Mouse (Mus musculus): ENCODE data around the gene Zcchc2. TPM values are rescaled to one million over a fixed set of nuclear protein-coding genes. Genes with fewer than 3 reads are reported as not detected.
A peak's percentile ranks its signal among the peaks of the same experiment; 100 is the strongest.

The Zcchc2 gene
- polyA plus RNA-seq, 1 experiment from 2014 or later, result 2.2 TPM

DNA sequence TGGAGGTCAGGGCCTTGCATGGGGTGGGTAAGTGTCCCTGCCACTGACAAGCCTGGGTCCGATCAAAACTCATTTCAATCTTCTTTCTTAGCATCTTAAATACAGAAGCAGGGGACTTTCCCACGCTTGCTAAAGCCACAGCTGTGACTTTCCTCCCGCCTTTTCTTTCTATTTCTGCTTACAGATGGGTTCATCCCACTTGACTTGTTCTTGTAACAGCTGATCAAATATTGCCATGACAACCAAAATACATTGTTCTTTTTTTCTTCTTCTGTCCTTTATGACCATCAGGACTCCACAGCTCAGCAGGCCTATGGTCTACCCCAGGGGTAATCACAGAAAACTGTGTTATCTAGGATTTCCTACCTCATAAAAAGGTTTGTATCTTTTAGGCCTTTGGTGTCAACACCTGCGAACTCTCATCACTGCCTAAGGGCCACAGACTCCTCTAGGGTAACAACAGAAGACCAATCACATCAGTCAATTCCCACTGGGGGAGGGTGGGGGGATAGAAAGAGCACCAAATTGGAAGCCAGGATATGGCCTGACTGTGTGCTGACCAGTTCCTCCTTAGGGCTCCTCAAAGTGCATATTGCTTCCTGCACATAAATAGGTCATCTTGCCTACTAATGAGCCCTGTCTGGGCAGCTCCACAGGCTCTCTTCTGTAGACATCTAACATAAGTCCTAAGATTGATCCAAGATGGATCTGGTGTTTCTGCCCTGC, 71.1 kb downstream of the Zcchc2 start:
- Histone ChIP-seq H3K27me3 (ENCODE audit: control insufficient read depth, insufficient read depth, low read length) (no peaks in the 10 kb centered on the region), H3K36me3 (ENCODE audit: control insufficient read depth, insufficient read depth) (no peaks in the 10 kb centered on the region), H3K4me3 (ENCODE audit: low read length) (no peak overlapping the region), H3K4me1 (ENCODE audit: control insufficient read depth, insufficient read depth, low read length) (peaks cover 22% of the 10 kb centered on the region), H3K27ac (ENCODE audit: low read length) (no peak overlapping the region), H3K9me3 (replicated peaks; ENCODE audit: control insufficient read depth, low read length) (no peaks in the 10 kb centered on the region), H3K4me2 (ENCODE audit: low read depth, low read length) (no peak overlapping the region), H3K9ac (ENCODE audit: low read length) (no peak overlapping the region)
- 77% methylated on average over 4 of the region's 4 CpGs for WGBS
- ATAC-seq (replicated peaks; ENCODE audit: extremely low read depth, insufficient read depth, low FRiP score), result no peak

DNA sequence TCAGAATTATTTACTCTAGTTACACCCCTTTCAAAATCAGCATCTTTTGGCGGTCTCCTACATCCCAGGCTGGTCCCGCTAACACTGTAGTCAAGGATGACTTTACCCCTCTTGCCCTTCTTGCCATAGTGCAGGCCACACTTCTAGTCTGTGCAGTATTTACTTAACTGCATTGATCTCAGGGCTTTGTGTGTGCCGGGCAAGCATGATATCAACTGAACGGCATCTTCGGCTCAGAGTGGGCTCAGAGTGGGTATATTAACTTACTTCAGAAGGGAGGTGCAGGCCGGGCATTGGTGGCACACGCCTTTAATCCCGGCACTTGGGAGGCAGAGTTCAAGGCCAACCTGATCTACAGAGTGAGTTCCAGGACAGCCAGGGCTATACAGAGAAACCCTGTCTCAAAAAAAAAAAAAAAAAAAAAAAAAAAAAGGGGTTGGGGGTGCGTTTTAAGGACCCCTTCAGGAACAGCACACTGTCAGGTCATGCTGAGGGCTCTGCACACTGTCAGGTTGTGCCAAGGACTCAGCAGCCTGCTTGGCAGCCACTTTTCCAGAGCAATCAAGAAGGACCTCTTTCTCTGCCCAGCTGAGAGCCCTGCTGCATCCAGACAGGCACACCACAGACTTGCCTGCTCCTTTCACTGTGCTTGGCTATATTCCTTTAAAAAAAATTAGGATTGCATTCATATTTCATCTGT, 72.8 kb downstream of the Zcchc2 start:
- 87% methylated on average over 8 of the region's 9 CpGs for whole genome bisulfite sequencing
- ATAC-seq (replicated peaks; ENCODE audit: extremely low read depth, insufficient read depth, low FRiP score), result no peak

GRCm38 (mm10) chr1:106063591-106064170, 73.5 kb downstream of the Zcchc2 start:
- Histone ChIP-seq H3K4me1 (ENCODE audit: control insufficient read depth, insufficient read depth, low read length) (peaks cover 20% of the 10 kb centered on the region), H3K36me3 (ENCODE audit: control insufficient read depth, insufficient read depth) (no peaks in the 10 kb centered on the region), H3K4me2 (ENCODE audit: low read depth, low read length) (no peak overlapping the region), H3K4me3 (ENCODE audit: low read length) (no peak overlapping the region), H3K27ac (ENCODE audit: low read length) (peak overlapping the region; percentile 44; the same call in 1 of the 2 replicates), H3K9ac (ENCODE audit: low read length) (no peak overlapping the region), H3K27me3 (ENCODE audit: control insufficient read depth, insufficient read depth, low read length) (no peaks in the 10 kb centered on the region), H3K9me3 (replicated peaks; ENCODE audit: control insufficient read depth, low read length) (no peaks in the 10 kb centered on the region)
- WGBS, result 39% methylated on average over 4 of the region's 4 CpGs
- 0 out of 2 replicates have a peak, but pooled peaks have one; percentile 37 for ATAC-seq (replicated peaks; ENCODE audit: extremely low read depth, insufficient read depth, low FRiP score)

More for the DNA sequence above, 72.8 kb downstream of the Zcchc2 start:
- Histone ChIP-seq H3K4me2 (ENCODE audit: low read depth, low read length) (no peak overlapping the region), H3K36me3 (ENCODE audit: control insufficient read depth, insufficient read depth) (no peaks in the 10 kb centered on the region), H3K27ac (ENCODE audit: low read length) (no peak overlapping the region), H3K27me3 (ENCODE audit: control insufficient read depth, insufficient read depth, low read length) (no peaks in the 10 kb centered on the region), H3K4me1 (ENCODE audit: control insufficient read depth, insufficient read depth, low read length) (peaks cover 22% of the 10 kb centered on the region), H3K4me3 (ENCODE audit: low read length) (no peak overlapping the region), H3K9me3 (replicated peaks; ENCODE audit: control insufficient read depth, low read length) (no peaks in the 10 kb centered on the region), H3K9ac (ENCODE audit: low read length) (no peak overlapping the region)

DNA sequence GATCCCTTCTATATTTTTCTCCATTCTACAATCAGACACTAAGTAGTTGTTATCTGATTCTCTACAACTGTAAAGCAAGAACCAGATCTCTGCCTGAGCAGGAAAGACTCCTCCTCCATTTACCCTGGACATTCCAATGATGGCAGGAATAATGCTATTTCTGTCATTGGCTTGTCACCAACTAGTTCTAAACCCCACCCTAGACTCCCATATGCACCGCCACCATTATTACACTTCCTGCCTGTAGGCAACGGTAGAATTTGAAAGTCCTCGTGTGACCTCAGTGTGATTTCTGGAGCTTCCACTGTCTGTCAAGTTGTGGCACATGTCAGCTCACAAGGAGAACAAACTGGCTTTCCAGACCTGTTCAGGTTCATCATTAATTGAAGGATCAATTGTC, 74.1 kb downstream of the Zcchc2 start:
- no peak overlapping the region for H3K9ac ChIP-seq (ENCODE audit: low read length)
- peaks cover 20% of the 10 kb centered on the region for H3K4me1 ChIP-seq (ENCODE audit: control insufficient read depth, insufficient read depth, low read length)
- H3K4me2 ChIP-seq (ENCODE audit: low read depth, low read length), result no peak overlapping the region
- WGBS, result 10% methylated on average over 3 of the region's 3 CpGs
- H3K4me3 ChIP-seq (ENCODE audit: low read length), result no peak overlapping the region
- H3K27ac ChIP-seq (ENCODE audit: low read length), result 0 out of 2 replicates have a peak overlapping the region, but pooled peaks have one; percentile 0
- H3K27me3 ChIP-seq (ENCODE audit: control insufficient read depth, insufficient read depth, low read length), result no peaks in the 10 kb centered on the region
- peak; percentile 64 for ATAC-seq (replicated peaks; ENCODE audit: extremely low read depth, insufficient read depth, low FRiP score)
- no peaks in the 10 kb centered on the region for H3K36me3 ChIP-seq (ENCODE audit: control insufficient read depth, insufficient read depth)
- H3K9me3 ChIP-seq (replicated peaks; ENCODE audit: control insufficient read depth, low read length), result no peaks in the 10 kb centered on the region

- no peak overlapping the region for H3K4me2 ChIP-seq (ENCODE audit: low read depth, low read length)
- 0 out of 2 replicates have a peak overlapping the region, but pooled peaks have one; percentile 12 for H3K27ac ChIP-seq (ENCODE audit: low read length)
These were observed 74.5 kb downstream of the Zcchc2 start for GRCm38 (mm10) chr1:106064711-106065110.

DNA sequence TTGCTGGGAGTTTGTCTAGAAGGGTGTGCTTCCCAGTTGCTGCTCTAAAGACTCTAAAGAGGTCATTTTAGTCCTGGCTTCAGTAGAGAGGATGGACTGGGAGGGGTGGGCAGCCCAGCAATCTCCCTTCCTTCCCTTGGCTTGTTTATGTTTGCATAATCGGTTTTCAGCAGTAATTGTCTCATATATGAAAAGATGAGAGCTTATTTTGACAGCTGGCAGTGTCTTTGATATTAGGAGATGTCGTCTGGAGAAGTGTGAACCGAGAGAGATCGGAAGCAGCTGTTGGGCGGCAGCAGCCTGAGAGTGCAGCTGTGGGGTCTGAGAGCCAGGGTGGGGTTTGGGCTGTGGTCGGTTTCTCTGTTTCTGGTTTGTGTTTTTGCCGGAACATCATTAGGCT, 75.5 kb downstream of the Zcchc2 start:
- Histone ChIP-seq H3K27ac (ENCODE audit: low read length) (no peak overlapping the region), H3K4me3 (ENCODE audit: low read length) (no peak overlapping the region), H3K4me2 (ENCODE audit: low read depth, low read length) (no peak overlapping the region), H3K27me3 (ENCODE audit: control insufficient read depth, insufficient read depth, low read length) (no peaks in the 10 kb centered on the region), H3K4me1 (ENCODE audit: control insufficient read depth, insufficient read depth, low read length) (peaks cover 20% of the 10 kb centered on the region), H3K9me3 (replicated peaks; ENCODE audit: control insufficient read depth, low read length) (no peaks in the 10 kb centered on the region), H3K36me3 (ENCODE audit: control insufficient read depth, insufficient read depth) (no peaks in the 10 kb centered on the region), H3K9ac (ENCODE audit: low read length) (no peak overlapping the region)
- 43% methylated on average over 7 of the region's 7 CpGs for WGBS
- ATAC-seq (replicated peaks; ENCODE audit: extremely low read depth, insufficient read depth, low FRiP score), result 0 out of 2 replicates have a peak, but pooled peaks have one; percentile 37

More at GRCm38 (mm10) chr1:106064711-106065110, 74.5 kb downstream of the Zcchc2 start:
- no peak for ATAC-seq (replicated peaks; ENCODE audit: extremely low read depth, insufficient read depth, low FRiP score)
- no peaks in the 10 kb centered on the region for H3K9me3 ChIP-seq (replicated peaks; ENCODE audit: control insufficient read depth, low read length)
- H3K36me3 ChIP-seq (ENCODE audit: control insufficient read depth, insufficient read depth), result no peaks in the 10 kb centered on the region
- H3K27me3 ChIP-seq (ENCODE audit: control insufficient read depth, insufficient read depth, low read length), result no peaks in the 10 kb centered on the region
- no peak overlapping the region for H3K9ac ChIP-seq (ENCODE audit: low read length)
- peaks cover 20% of the 10 kb centered on the region for H3K4me1 ChIP-seq (ENCODE audit: control insufficient read depth, insufficient read depth, low read length)
- 89% methylated on average over 2 of the region's 2 CpGs for WGBS
- no peak overlapping the region for H3K4me3 ChIP-seq (ENCODE audit: low read length)

DNA sequence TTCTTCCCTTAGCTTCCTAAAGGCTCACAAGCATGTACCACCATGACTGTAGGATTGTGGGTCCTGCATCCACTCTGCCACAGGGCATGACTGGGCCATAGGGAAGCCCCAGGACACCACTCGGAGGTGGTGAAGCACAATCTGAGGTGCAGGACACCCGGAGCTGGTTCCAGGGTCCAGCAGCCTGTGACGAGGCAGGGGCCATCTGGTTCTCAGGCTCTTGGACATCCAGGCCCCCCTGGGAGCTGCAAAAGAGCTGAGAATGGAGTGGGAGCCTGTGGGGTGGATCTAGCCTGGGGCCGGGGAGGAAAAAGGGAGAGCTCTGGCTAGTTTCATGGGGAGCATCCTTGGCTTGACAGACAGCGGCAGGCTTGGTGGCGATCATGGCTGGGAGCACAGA, 77.1 kb downstream of the Zcchc2 start:
- H3K9ac ChIP-seq (ENCODE audit: low read length), result no peak overlapping the region
- H3K27ac ChIP-seq (ENCODE audit: low read length), result no peak overlapping the region
- peaks cover 22% of the 10 kb centered on the region for H3K4me1 ChIP-seq (ENCODE audit: control insufficient read depth, insufficient read depth, low read length)
- no peak overlapping the region for H3K4me3 ChIP-seq (ENCODE audit: low read length)
- H3K36me3 ChIP-seq (ENCODE audit: control insufficient read depth, insufficient read depth), result no peaks in the 10 kb centered on the region
- WGBS, result 73% methylated on average over 6 of the region's 6 CpGs
- no peaks in the 10 kb centered on the region for H3K9me3 ChIP-seq (replicated peaks; ENCODE audit: control insufficient read depth, low read length)
- no peak for ATAC-seq (replicated peaks; ENCODE audit: extremely low read depth, insufficient read depth, low FRiP score)
- no peaks in the 10 kb centered on the region for H3K27me3 ChIP-seq (ENCODE audit: control insufficient read depth, insufficient read depth, low read length)
- H3K4me2 ChIP-seq (ENCODE audit: low read depth, low read length), result no peak overlapping the region

GRCm38 (mm10) chr1:106069867-106070543, 79.8 kb downstream of the Zcchc2 start:
- H3K9ac ChIP-seq (ENCODE audit: low read length), result no peak overlapping the region
- H3K4me2 ChIP-seq (ENCODE audit: low read depth, low read length), result no peak overlapping the region
- no peaks in the 10 kb centered on the region for H3K27me3 ChIP-seq (ENCODE audit: control insufficient read depth, insufficient read depth, low read length)
- peaks cover 4% of the 10 kb centered on the region; the same call in 1 of the 2 replicates for H3K4me1 ChIP-seq (ENCODE audit: control insufficient read depth, insufficient read depth, low read length)
- WGBS, result 40% methylated on average over 7 of the region's 7 CpGs
- ATAC-seq (replicated peaks; ENCODE audit: extremely low read depth, insufficient read depth, low FRiP score), result no peak
- H3K4me3 ChIP-seq (ENCODE audit: low read length), result no peak overlapping the region
- H3K27ac ChIP-seq (ENCODE audit: low read length), result no peak overlapping the region
- no peaks in the 10 kb centered on the region for H3K36me3 ChIP-seq (ENCODE audit: control insufficient read depth, insufficient read depth)
- H3K9me3 ChIP-seq (replicated peaks; ENCODE audit: control insufficient read depth, low read length), result no peaks in the 10 kb centered on the region

Measured in heart, embryonic 16.5 days (tissue).